Mouse (Mus musculus) lung, adult 18-20 months (tissue): ENCODE results near the gene Mdp1.

Experiments
- DNase-seq, 2 experiments: peaks; one replicate each; pipeline ENCODE4 v3.0.0; 2022; ENCODE audit warnings: mixed read lengths in 2 of 2

Mdp1 gene

GRCm38 (mm10) chr14:55642679-55643059, 17.6 kb downstream of the Mdp1 start:
- no peak for DNase-seq

- DNase-seq, result no peak
Observed at GRCm38 (mm10) chr14:55641291-55641690, 19.0 kb downstream of the Mdp1 start.

- no peak for DNase-seq
Observed at GRCm38 (mm10) chr14:55640816-55641215, 19.5 kb downstream of the Mdp1 start.

GRCm38 (mm10) chr14:55637795-55638194, 22.5 kb downstream of the Mdp1 start, which contains the start of gene Gm49378:
Gene Gm49378, minus strand, starts transcription at chr14:55637895.
- no peak for DNase-seq

- DNase-seq, result peak; percentile 90 to 93
Observed at GRCm38 (mm10) chr14:55635523-55636007, 24.7 kb downstream of the Mdp1 start, which contains the start of gene Ipo4. Gene Ipo4, minus strand, starts transcription at chr14:55635957.

- peak in 1 of 2 experiments; percentile 24 for DNase-seq
Observed at GRCm38 (mm10) chr14:55634874-55635522, 25.3 kb downstream of the Mdp1 start.

GRCm38 (mm10) chr14:55629312-55629711, 31.0 kb downstream of the Mdp1 start:
- peak; percentile 38 to 47 for DNase-seq

GRCm38 (mm10) chr14:55628077-55628827, 32.1 kb downstream of the Mdp1 start:
- no peak for DNase-seq

- DNase-seq, result no peak
Observed at GRCm38 (mm10) chr14:55618486-55619195, 41.7 kb downstream of the Mdp1 start.

GRCm38 (mm10) chr14:55617822-55618221, 42.5 kb downstream of the Mdp1 start, which contains the start of gene Rec8:
Gene Rec8, plus strand, starts transcription at chr14:55618037.
- DNase-seq, result peak; percentile 59 to 67

GRCm38 (mm10) chr14:55616844-55617243, 43.5 kb downstream of the Mdp1 start:
- DNase-seq, result no peak

GRCm38 (mm10) chr14:55615876-55616275, 44.4 kb downstream of the Mdp1 start:
- no peak for DNase-seq

- no peak for DNase-seq
Observed at GRCm38 (mm10) chr14:55614565-55615178, 45.6 kb downstream of the Mdp1 start.

GRCm38 (mm10) chr14:55613346-55613745, 47.0 kb downstream of the Mdp1 start:
- DNase-seq, result no peak

- no peak for DNase-seq
Observed at GRCm38 (mm10) chr14:55608339-55608738, 52.0 kb downstream of the Mdp1 start.
